ENCODE assay signal across 8 mouse cellular contexts in the genomic region with DNA sequence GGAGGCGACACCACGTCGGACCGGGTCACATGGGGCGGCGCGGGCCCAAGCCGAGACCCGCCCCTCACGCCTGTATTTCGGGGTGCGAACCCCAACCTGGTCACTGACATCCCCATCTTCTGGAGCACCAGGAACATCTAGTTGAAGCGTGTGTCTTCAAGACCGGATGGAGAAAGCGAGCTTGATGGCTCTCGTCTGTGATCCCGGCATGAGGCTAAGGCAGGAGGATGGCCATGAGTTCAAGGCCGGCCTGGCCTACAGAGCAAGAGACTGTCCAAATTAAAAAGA. TPM values are rescaled to one million over a fixed set of nuclear protein-coding genes. Genes with fewer than 3 reads are reported as not detected.
DNase-seq lines count a peak whose midpoint lies in the region; ATAC-seq and TF ChIP-seq lines count a peak whose summit lies in the region.

No protein-coding gene starts in this region.

- no peaks in the 10 kb centered on the region for H3K36me3 ChIP-seq in forebrain, embryonic 14.5 days (ENCODE audit: control insufficient read depth, insufficient read depth, low read length)
- H3K36me3 ChIP-seq in liver, postnatal 0 days (replicated peaks; ENCODE audit: insufficient read depth, low read length) = no peaks in the 10 kb centered on the region
- no peaks in the 10 kb centered on the region for H3K36me3 ChIP-seq in stomach, embryonic 15.5 days

- peak overlapping the region; percentile 62 for H3K4me3 ChIP-seq in cerebellum, adult 2 months (replicated peaks; ENCODE audit: insufficient read depth, low read depth, low read length)
- peak overlapping the region; percentile 78 for H3K4me3 ChIP-seq in forebrain, embryonic 14.5 days (ENCODE audit: low read depth, low read length)
- peak overlapping the region; percentile 80 for H3K4me3 ChIP-seq in liver, postnatal 0 days (ENCODE audit: low read depth, low read length)
- H3K4me3 ChIP-seq in stomach, embryonic 15.5 days (replicated peaks) = peak overlapping the region; percentile 89

- DNase-seq in cerebellum, adult 2 months = no peak
- DNase-seq in cerebellum, adult 11-12 months = no peak
- peak; percentile 37 for DNase-seq in ovary, adult 18-20 months (ENCODE audit: low spot score)
- no peak for DNase-seq in ovary, postnatal 10 days (ENCODE audit: low spot score)
- DNase-seq in forebrain, embryonic 14.5 days (ENCODE audit: low spot score) = no peak
- DNase-seq in liver, postnatal 0 days = no peak
- DNase-seq in embryo, embryonic 11 days = no peak

- WGBS in cerebellum, adult 2 months = 7% methylated on average over 18 of the region's 18 CpGs
- WGBS in forebrain, embryonic 14.5 days = 19% methylated on average over 18 of the region's 18 CpGs
- 15% methylated on average over 18 of the region's 18 CpGs for WGBS in liver, postnatal 0 days (ENCODE audit: insufficient replicate concordance)
- WGBS in stomach, embryonic 15.5 days = 15% methylated on average over 18 of the region's 18 CpGs

- no peaks in the 10 kb centered on the region for H3K27me3 ChIP-seq in cerebellum, adult 2 months (ENCODE audit: control insufficient read depth, insufficient read depth, low read length)
- no peaks in the 10 kb centered on the region for H3K27me3 ChIP-seq in forebrain, embryonic 14.5 days (replicated peaks; ENCODE audit: control insufficient read depth, insufficient read depth, low read length)
- no peaks in the 10 kb centered on the region for H3K27me3 ChIP-seq in liver, postnatal 0 days (ENCODE audit: insufficient read depth, low read length)
- H3K27me3 ChIP-seq in stomach, embryonic 15.5 days (replicated peaks) = no peaks in the 10 kb centered on the region

- H3K4me2 ChIP-seq in forebrain, embryonic 14.5 days (ENCODE audit: low read length) = peak overlapping the region; percentile 53
- peak overlapping the region; percentile 84 for H3K4me2 ChIP-seq in liver, postnatal 0 days (ENCODE audit: low read depth, low read length)
- peak overlapping the region; percentile 67 for H3K4me2 ChIP-seq in stomach, embryonic 15.5 days

- H3K27ac ChIP-seq in cerebellum, adult 2 months (ENCODE audit: insufficient read depth, low read length) = peak overlapping the region; percentile 82; the same call in 1 of the 2 replicates
- peak overlapping the region; percentile 91 for H3K27ac ChIP-seq in forebrain, embryonic 14.5 days (ENCODE audit: low read depth, low read length)
- peak overlapping the region; percentile 93 for H3K27ac ChIP-seq in liver, postnatal 0 days (ENCODE audit: low read depth)
- H3K27ac ChIP-seq in stomach, embryonic 15.5 days = peak overlapping the region; percentile 94

- H3K9me3 ChIP-seq in forebrain, embryonic 14.5 days (replicated peaks; ENCODE audit: control insufficient read depth, low read length) = no peaks in the 10 kb centered on the region
- H3K9me3 ChIP-seq in liver, postnatal 0 days (ENCODE audit: low read length) = no peaks in the 10 kb centered on the region
- H3K9me3 ChIP-seq in stomach, embryonic 15.5 days = no peaks in the 10 kb centered on the region

- no peak for TF ChIP-seq EP300 in liver, postnatal 0 days (IDR thresholded peaks at IDR 0.05; ENCODE audit: low read depth)

- H3K4me1 ChIP-seq in cerebellum, adult 2 months (ENCODE audit: control insufficient read depth, insufficient read depth, low read length) = no peaks in the 10 kb centered on the region; the same call in none of the 2 replicates
- peaks cover 16% of the 10 kb centered on the region for H3K4me1 ChIP-seq in forebrain, embryonic 14.5 days (ENCODE audit: control insufficient read depth, insufficient read depth, low read length)
- H3K4me1 ChIP-seq in liver, postnatal 0 days (ENCODE audit: insufficient read depth) = peaks cover 19% of the 10 kb centered on the region
- peaks cover 19% of the 10 kb centered on the region; the same call in 1 of the 2 replicates for H3K4me1 ChIP-seq in stomach, embryonic 15.5 days

- 0 out of 2 replicates have a peak, but pooled peaks have one; percentile 1 for ATAC-seq in forebrain, embryonic 14.5 days
- ATAC-seq in liver, postnatal 0 days = no peak
- no peak; the same call in 1 of the 2 replicates for ATAC-seq in stomach, embryonic 15.5 days (ENCODE audit: insufficient read depth, low FRiP score, low read depth)

- no peak; the same call in 1 of the 2 replicates for TF ChIP-seq POLR2A in cerebellum, adult 2 months (IDR thresholded peaks at IDR 0.05; ENCODE audit: borderline replicate concordance, insufficient read depth, low read length)

- peak overlapping the region; percentile 98 for H3K9ac ChIP-seq in forebrain, embryonic 14.5 days (ENCODE audit: low read length)
- peak overlapping the region; percentile 100 for H3K9ac ChIP-seq in liver, postnatal 0 days (replicated peaks)
- H3K9ac ChIP-seq in stomach, embryonic 15.5 days = peak overlapping the region; percentile 88

- TF ChIP-seq CTCF in cerebellum, adult 2 months (IDR thresholded peaks at IDR 0.05; ENCODE audit: borderline replicate concordance, insufficient read depth, low read depth, low read length) = no peak
- TF ChIP-seq CTCF in liver, postnatal 0 days (IDR thresholded peaks at IDR 0.05; ENCODE audit: low read depth) = no peak

RNA-seq across cellular contexts. Expression of gene Fbxw4, which starts 0.3 kb away (rescaled TPM):
- 43.7 and 44.8 TPM in 2 replicates for polyA plus RNA-seq in cerebellum, adult 2 months (2012; rRNA removed)
- polyA plus RNA-seq in forebrain, embryonic 14.5 days (2014; fragmentation: Nextera tagmentation; extraction: Ambion mirVana) = 4.0 and 4.7 TPM in 2 replicates
- polyA plus RNA-seq in liver, postnatal 0 days (2015; fragmentation: Nextera tagmentation; extraction: Ambion mirVana) = 2.2 and 3.0 TPM in 2 replicates
- polyA plus RNA-seq in stomach, embryonic 15.5 days (2015; fragmentation: Nextera tagmentation; extraction: Ambion mirVana) = 3.7 and 4.4 TPM in 2 replicates
